Mouse (Mus musculus) cerebellum, adult 11-12 months (tissue): ENCODE data around the gene Ypel3.
"Not testable (repeated sequence)": the region's sequence is repeated elsewhere in the genome, so short reads cannot be mapped to it uniquely, and the experiment has no call there.

Experiments used
- DNase-seq: peaks from one replicate; pipeline ENCODE4 v3.0.0; 2022

Ypel3 gene

DNA sequence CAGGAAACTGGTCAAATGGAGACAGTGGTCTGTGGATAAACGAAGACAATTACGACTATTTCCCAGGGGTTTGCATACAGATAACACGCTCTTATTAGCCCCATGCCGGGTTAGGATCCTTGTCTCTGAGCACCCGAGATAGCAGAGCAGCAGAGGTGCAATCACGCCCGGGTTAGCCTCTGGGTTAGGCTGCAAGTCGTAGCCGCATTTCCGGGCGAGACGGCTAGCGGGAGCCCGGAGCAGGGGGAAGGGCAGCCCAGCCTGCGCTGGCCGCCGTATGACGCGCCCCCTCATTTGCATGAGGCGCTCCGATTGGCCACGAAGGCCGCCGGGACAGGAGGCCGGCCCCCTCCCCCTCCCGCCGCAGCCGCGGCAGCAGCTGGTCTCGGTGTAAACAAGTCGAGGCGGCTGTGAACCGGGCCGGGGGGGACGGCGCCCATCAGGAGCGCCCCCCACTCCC, at the start of gene Ypel3:
Gene Ypel3, plus strand, starts transcription at position 358 of the 460 bp plus-strand sequence.
- DNase-seq, result peak; percentile 98

DNA sequence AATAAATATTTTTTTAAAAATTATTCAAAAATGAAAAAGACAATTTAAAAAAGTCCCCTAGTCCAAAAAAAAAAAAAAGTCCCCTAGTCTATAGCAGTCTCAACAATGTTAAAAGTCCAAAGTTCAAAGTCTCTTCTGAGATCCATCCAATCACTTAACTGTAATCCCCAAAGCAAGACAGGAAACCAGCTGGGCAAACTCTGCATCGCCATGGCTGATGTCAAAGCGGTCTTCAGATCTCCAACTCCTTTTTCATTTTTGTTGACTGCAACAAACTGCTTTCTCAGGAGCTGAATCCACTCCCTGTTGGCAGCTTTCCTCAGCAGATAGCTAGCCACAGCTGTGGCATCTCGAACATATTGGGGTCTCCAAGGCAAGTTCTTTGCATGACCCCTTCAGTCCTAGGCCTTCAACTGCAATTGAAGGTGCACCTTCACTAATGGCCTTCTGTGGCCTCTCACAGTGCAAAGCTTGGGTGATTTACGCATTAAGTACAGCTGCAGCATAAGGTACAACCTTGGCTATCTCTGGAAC, 46.4 kb upstream of the Ypel3 start:
- not testable (repeated sequence) for DNase-seq

DNA sequence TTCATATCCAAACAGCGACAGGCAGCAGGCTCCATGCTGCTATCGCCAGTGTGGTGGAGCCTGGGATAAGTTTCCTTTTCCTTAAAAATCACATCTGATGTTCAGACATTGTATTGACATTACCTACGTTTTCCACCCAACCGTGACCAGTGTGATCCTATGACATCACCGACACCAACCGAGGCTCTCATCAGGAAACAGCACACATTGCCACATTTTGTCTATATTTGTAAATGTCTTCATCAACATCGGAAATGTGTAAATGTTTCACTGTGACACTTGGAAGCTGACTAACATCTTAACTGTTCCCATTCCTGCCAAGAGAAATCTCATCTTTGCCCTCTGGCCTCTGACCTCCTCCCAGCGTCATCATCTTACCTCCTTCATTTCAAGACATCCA, 40.6 kb upstream of the Ypel3 start:
- DNase-seq, result no peak

DNA sequence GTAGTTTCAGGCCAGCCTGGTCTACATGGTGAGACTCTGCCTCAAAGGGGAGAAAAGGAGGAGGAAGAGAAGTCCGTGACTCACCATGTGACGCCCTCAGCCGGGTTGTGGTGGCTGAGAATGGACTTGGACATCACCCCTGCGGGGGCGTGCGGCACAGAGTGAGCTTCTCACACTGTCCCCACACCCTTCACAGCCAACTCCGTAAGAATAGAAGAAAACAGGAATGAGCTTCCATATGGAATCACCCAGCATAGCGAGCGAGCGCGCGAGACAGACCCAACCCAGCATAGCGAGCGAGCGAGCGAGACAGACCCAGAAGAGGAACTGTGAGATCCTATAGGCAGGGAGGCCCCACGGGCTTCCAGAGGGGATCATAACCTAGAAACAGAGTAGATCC, 37.2 kb upstream of the Ypel3 start:
- DNase-seq, result no peak

DNA sequence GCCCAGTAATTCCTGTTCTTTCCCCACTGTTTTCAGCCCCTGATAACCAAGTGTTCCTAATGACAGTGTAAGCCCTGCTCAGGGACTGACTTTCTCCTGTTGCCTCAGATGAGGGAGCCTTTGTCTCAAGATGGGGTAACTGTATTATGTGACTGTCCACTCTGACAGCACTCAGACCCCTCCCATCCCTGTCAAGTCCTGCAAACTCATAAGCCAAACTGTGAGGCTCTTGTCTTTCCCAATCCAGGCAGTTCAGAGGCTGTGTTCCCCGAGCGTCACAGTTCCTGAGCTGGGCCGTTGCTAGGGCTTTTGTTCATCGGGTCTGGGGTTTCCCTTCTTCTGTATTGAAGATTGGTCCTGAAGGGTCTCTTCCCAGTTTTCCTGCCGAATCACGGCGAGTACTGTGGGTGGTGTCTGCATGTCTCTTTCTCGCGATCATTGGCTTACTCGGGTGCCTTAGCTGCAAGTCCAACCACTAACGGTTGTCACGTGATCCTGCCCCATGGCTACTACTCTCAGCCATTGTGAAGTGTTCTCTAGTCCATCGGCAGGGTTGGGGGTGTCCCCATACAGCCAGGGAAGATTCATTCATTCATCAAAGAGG, 36.5 kb upstream of the Ypel3 start:
- DNase-seq, result no peak

DNA sequence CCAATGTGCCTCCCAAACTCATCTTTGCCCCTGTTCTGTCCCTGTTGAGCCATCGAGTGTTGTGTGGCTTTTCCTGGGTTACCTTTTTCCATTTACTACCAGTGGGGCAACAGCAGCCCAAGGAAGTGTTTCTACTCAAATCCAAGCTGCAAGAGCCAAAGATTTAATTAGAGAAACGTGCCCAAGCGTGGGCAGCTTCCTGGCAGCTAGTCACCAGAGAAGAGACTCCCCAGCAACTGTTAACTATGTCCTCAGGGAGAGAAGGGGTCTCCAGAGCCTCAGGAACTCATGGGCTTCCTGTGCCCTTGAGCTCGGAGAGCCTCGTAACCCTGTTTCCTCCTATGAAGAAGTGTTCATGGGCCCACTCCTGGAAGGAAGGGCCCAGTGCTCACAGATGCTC, 35.8 kb upstream of the Ypel3 start:
- no peak for DNase-seq

DNA sequence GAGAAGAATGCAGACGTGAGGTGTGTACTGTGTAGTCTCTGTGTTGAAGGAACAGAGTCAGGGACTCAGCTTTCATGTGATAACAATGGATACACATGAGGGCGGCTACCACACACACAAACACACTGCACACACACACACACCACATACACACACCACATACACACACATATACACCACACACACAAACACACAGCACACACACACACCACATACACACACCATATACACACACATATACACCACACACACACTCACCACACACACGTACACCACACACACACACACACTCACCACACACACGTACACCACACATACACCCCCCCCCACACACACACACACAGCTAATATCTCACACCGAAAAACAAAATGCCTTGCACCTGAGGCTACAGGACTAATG, 35.3 kb upstream of the Ypel3 start:
- no peak for DNase-seq

DNA sequence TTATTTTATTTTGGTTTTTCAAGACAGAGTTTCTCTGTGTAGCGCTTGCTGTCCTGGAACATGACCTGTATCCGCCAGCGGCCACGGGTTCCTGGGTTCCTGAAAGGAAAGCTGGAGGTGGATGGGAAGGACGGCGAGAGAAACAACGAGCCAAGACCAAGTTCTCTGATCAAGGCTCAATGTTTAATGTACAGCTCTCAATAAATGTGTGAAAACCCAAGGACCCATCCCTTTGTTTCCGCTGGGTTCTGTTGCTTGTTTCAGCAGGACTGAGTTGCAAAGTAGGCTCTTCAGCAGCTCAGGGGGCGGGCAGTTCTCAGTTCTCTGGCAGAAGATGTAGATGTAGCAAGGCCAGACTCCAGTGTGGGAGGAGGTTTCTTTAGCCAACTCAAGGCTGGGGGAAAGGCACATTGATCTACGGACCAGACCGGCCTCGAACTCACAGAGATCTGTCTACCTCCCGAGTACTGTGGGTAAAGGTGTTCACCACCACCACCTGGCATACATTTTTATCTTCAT, 34.7 kb upstream of the Ypel3 start:
- no peak for DNase-seq

DNA sequence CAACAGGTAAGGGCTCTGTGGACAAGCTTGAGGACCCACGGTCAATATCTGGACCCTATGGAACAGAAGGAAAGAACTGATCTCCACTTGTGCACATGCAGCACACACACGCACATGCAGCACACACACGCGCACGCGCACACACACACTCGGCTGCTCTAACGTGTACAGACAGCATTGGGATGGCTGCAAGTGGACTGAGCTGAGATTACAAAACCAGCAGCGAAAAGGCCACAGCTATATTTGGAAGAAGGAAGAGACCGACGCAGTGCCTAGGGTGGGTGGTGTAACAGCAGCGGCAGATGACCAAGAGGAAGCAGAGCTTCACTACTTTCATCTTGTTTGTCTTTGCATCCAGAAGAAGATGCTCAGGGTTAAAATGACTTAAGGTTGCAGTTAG, 30.7 kb upstream of the Ypel3 start:
- no peak for DNase-seq

DNA sequence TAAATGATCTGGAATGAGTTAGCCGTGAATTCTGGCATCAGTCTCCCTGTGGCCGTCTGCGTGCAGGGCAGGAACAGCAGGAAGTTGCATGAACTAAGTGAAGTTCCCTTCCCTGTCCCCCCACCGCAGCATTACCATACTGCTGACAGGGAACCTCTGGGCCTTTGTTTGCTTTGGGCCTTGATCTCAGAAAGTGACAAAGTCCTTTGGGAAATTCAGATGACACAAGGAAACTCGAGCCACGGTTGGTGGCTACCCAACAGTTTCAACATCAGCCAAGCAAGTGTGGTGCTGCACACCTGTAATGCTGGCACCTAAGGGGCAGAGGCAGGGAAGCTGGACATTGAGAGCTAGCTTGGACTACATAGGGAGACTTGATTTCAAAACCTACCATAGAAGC, 30.0 kb upstream of the Ypel3 start:
- no peak for DNase-seq

DNA sequence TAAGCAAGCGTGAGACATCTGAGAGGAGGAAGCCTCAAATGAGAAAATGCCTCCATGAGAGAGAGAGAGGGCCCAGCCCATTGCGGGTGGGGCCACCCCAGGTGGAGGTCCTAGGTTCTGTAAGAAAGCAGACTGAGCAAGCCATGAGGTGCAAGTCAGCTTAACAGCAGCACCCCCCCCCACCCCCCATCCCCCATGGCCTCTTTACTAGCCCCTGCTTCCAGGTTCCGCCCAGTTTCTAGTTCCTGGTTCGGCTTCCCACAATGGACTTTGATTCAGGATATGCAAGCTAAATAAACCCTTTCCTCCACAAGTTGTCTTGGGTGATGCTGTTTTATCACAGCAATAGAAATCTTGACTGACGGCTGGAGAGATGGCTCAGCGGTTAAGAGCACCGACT, 27.9 kb upstream of the Ypel3 start:
- no peak for DNase-seq

DNA sequence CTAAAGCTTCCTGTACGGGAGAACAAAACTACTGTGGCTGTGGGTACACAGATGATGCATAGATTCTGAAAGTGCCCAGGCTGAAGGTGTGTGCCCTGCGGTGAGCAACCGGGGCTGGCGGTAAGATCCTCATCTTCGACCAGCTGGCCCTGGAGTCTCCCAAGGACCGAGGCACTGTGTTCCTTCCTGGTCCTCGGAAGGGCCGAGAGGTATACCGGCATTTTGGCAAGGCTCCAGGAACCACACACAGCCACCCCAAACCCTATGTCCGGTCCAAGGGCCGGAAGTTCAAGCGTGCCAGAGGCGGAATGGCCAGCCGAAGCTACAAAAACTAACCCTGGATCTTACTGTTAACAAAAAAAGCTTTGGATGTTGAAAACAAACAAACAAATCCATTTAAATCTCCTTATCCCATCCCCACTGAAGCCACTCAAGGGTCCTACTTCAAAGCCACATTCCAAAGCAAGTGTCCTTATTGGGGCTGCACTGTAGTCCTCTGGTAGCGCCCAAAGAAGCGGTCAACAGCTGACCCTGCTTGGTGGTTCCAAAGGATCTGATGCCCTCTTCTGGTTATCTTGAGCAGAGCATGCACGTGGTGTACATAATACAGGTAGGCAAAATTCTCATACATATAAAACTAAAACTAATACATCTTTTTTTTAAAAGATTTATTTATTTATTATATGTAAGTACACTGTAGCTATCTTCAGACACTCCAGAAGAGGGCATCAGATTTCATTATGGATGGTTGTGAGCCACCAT, 27.0 kb upstream of the Ypel3 start:
- DNase-seq, result no peak

DNA sequence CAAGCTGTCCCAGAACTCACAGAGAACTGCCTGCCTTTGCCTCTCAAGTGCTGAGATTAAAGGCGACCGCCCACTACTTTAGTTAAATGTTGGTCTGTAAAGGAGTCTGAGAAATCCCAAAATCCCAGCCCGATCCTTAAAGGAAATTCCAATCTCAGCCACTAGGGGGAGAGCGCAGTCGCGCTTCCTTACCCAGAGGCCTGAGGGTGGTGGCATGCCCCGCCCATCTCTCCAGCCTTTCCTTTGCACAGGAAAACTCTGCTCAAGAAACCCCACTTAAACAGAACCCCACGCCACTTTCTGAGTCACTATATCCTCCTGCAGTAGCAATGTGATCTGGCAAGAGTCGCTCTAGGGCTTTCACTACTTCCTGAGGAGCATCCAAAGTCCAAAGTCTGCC, 21.9 kb upstream of the Ypel3 start:
- DNase-seq, result peak; percentile 75

DNA sequence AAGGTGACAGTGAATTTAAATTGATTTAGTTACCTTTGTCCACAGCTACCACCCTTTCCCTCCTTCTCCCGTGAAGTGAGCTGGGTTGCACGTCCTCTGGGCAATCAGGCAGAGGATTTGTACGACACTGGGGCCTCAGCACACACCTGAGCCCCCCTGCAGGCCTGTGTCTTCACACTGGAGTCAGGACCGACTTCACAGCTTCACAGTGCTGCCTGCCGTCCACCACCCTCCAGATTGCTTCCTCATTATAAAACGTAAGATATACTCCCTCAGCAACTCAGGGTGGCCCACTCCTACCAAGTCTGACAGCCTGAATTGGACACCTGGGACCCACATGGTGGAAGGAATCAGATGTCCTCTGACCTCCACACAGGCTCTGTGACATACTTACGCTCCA, 18.2 kb upstream of the Ypel3 start:
- peak; percentile 56 for DNase-seq

DNA sequence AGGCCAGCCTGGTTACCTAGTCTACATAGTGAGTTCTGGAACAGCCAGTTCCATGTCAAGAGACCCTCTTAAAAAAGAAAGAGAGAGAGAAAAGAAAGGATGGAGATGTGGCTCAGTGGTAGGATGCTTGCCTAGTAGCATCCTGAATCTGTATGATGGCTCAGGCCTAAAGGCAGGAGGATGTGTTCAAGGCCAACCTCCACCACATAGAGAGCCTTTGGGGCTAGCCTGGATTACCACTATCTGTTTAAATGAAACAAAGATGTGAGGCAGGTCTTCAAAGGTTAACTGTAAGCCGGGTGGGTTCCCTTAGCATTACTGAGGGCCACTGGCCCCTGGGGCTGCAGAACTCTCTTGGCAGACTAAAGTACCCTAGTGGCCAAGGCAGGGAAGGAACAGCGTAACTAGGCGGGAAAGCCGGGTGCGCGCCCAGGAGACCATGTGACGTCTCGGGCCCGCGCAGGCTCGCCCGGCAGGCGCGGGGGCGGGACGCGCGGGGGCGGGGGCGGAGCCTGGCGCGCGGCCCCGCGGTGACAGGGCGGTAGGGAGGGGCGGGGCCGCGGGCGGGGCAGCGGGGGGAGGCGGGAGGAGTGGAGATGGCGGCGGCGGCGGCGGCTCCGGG, 17.6 kb upstream of the Ypel3 start, which contains the start of gene Mapk3:
Gene Mapk3, plus strand, starts transcription at position 552 of the 622 bp plus-strand sequence.
- DNase-seq, result peak; percentile 92

DNA sequence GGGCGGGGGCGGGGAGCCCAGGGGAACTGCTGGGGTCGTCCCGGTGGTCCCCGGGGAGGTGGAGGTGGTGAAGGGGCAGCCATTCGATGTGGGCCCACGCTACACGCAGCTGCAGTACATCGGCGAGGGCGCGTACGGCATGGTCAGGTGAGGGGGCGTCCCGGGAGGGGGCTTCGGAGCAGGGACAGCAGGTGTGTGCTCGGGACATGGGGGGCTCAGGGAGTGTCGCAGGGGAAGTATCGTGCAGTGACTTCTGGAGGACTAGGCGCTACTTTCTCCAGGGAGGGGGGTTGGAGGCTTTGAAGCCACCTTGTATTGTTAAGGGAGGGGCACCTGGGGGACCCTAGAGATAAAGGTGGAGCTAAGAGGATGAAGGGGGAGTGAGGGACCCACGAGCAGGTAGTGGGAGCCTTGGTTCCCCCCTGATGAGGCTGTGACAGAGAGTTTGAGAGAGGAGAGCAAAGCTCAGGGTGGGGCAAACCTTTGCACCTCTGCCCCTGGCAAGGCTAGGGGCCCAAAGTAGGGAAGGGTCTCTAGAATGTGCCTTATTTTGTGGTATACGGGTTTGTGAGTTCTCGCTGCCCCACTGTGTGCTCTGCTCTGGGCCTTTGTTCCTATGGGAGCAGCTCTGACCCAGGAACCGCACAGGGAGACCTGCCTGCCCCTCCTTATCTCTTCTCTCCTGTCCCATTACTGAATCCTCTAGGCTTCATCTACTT, 16.9 kb upstream of the Ypel3 start:
- DNase-seq, result peak; percentile 83

DNA sequence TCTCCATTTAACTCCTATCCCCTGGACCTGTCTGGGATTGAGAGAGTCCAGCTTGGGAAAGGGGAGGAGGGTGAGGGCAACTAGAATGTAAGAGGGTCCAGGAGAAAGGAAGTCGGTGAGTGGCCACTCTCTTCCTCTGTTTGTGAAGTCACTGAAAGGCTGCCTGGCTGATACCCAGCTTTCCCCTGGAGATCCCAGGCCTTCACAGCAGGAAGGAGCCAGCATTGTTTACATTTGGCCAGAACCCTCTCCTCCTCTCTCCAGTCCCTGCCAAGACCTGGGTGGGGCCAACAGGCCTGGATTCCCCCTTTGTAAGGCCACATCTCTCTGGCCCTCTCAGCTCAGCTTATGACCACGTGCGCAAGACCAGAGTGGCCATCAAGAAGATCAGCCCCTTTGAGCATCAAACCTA, 16.4 kb upstream of the Ypel3 start:
- DNase-seq, result peak; percentile 83

DNA sequence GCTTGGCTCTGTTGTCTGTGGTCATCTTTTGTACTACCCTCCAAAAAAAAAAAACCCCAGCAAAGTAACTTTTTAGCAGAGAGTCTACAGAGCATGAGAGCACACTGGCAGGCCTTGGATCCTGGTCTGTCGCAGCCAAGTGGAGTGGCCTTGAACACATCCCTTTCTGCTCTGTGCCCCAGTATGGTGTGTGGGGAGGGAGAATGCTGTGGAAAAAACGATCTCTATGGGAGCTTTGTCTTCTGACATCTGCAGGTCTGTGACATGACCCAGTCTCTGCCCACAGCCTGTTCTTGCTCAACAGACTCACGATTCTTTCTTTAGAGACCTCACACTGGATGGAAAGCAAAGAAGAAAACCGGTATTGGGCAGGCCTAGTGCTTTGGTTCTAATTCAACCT, 15.8 kb upstream of the Ypel3 start:
- DNase-seq, result peak; percentile 39

DNA sequence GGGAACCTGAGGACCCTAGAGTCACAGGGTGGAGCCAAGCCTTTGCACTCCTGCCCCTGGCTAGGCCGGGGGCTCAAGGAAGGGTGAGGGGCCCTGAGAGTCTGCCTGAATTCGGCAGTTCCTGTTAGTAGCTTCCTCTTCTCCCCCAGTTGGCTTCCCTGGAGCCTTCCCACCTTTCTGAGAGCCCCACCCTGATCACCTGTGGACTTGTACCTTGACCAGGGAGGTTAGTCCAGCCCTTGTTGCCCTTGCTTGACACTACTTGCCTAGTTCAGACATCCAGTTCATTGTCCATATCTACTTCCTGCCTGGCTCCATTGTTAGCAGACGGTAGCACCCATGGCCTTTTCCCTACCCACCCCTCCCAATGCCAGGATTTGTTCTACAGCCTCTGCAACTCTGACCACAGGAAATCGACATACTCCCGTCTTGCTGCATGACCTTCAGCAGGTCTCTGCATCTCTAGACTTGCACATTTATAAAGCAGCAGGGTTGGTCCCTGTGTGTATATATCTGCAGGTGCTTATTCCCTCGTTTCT, 15.2 kb upstream of the Ypel3 start:
- peak; percentile 25 for DNase-seq

DNA sequence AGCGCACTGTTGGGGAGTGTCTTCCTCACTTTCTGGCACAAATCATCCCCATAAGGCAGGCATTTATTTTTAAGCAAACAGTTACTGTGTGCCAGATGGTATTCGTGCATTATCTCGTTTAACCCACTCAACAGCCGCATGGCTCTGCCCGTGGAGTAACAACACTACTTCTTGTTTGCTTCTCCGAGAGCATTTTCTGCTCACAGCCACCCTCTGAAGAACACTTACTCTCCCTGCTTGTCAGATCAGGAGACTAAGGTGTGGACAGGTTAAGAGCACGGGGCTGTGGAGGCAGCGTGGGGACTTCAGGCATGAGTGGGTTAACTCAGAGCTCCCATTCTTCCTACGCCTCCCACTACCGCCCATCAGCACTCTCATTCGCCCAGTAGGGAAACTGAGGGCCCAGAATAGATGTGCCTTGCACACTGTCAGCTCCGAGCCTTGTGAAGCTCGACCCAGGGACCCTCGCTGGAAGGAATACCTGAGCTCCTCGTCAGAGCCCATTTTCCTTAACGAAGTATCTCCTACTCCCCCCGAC, 14.2 kb upstream of the Ypel3 start:
- peak; percentile 29 for DNase-seq

DNA sequence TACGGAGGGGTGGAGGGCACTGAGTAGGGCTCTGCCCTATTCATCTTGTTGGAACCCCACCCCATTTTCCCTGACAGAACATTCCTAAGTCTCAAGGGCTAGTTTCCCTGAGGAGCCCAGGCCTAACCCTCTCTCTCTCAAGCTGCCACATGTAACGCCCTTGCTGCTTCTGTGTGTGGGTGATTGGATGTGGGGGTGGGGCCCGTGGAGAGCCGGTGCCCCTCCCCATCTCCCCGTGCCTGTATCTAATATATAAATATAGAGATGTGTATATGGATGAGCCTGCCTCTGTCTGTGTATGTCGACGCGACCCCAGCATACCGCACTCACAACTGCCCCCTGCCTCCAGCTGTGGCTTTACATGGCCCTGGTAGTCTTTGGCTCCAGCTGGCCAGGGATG, 11.2 kb upstream of the Ypel3 start:
- peak; percentile 32 for DNase-seq

DNA sequence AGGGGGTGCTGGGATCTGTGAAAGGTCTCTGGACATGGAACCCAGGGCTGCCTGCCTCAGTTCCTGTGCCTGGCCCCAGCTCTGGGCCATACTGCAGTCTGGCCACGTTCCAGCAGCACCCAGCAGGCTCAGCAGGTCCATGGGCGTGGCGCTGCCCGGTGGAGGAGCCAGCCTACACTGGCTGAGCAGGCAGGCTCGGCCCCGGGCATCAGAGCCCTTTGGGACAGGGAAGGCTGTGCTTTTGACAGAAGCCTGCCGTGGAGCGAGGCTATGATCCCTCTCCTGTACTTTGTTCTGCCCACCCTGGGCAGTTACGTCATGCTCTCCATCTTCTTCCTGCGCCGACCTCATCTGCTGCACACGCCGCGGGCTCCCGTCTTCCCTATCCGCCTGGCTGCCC, 10.6 kb upstream of the Ypel3 start, which contains the start of gene Gdpd3:
Gene Gdpd3, plus strand, starts transcription at position 134 of the 400 bp plus-strand sequence.
- peak; percentile 41 for DNase-seq
